In the genomic region with DNA sequence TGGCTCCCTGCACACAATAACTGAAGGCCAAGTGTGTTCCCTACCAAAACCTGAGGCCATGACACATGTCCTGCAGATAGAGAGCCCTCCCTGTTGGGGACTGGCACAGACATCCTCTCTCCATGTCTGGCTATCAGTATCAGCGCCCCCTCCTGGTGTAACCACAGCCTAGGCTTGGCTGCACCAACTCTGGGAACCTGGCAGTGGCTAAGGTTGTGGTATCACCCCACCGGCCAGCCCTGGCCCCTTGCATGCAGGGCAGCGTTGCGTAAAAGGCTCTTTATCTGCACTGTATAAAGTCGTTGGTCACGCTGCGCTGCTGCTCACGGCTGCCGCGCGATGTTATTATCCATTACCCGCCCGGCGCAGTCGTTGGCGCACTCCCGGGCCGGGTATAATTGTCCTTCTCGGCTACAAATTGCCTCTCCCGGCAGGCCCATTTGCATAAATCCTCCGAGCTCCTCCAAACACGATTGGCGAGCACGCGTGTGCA, we compare ENCODE assay signal across 9 mouse cellular contexts. TPM values are rescaled to one million over a fixed set of nuclear protein-coding genes. Genes with fewer than 3 reads are reported as not detected.
DNase-seq lines count a peak whose midpoint lies in the region; ATAC-seq and TF ChIP-seq lines count a peak whose summit lies in the region.
"Had no signal": no experiment of that assay in that cellular context is flagged by ENCODE, and none has a peak within 500 bp of the region (broad histone marks: within the 10 kb centered on the region; RNA-seq: fewer than 3 reads in every experiment).

No protein-coding gene starts in this region.

- peak overlapping the region; percentile 0; the same call in 1 of the 2 replicates for H3K27ac ChIP-seq in embryonic facial prominence, embryonic 12.5 days
- peak overlapping the region; percentile 77 for H3K27ac ChIP-seq in hindbrain, embryonic 16.5 days (ENCODE audit: low read depth, low read length)
- peak overlapping the region; percentile 44; the same call in 1 of the 2 replicates for H3K27ac ChIP-seq in liver, postnatal 0 days (ENCODE audit: low read depth)
- H3K27ac ChIP-seq in neural tube, embryonic 14.5 days (ENCODE audit: low read depth, low read length) = peak overlapping the region; percentile 79
- H3K27ac ChIP-seq: macrophage had no signal

- 53% methylated on average over 25 of the region's 25 CpGs for WGBS in embryonic facial prominence, embryonic 12.5 days
- 15% methylated on average over 25 of the region's 25 CpGs for WGBS in hindbrain, embryonic 16.5 days
- 77% methylated on average over 25 of the region's 25 CpGs for WGBS in liver, postnatal 0 days (ENCODE audit: insufficient replicate concordance)
- WGBS in neural tube, embryonic 14.5 days = 17% methylated on average over 25 of the region's 25 CpGs

- peaks cover 19% of the 10 kb centered on the region; the same call in 1 of the 2 replicates for H3K4me1 ChIP-seq in embryonic facial prominence, embryonic 12.5 days
- H3K4me1 ChIP-seq in hindbrain, embryonic 16.5 days (ENCODE audit: control insufficient read depth, insufficient read depth, low read depth, low read length) = peaks cover 23% of the 10 kb centered on the region
- peaks cover 15% of the 10 kb centered on the region; the same call in 1 of the 2 replicates for H3K4me1 ChIP-seq in liver, postnatal 0 days (ENCODE audit: insufficient read depth)
- H3K4me1 ChIP-seq in neural tube, embryonic 14.5 days (ENCODE audit: control insufficient read depth, insufficient read depth, low read length) = peaks cover 29% of the 10 kb centered on the region

- no peak overlapping the region for H3K9ac ChIP-seq in embryonic facial prominence, embryonic 12.5 days
- no peak overlapping the region for H3K9ac ChIP-seq in hindbrain, embryonic 16.5 days (ENCODE audit: low read depth, low read length)
- H3K9ac ChIP-seq in liver, postnatal 0 days (replicated peaks) = no peak overlapping the region
- H3K9ac ChIP-seq in neural tube, embryonic 14.5 days (replicated peaks; ENCODE audit: low read depth, low read length) = no peak overlapping the region

- no peak for TF ChIP-seq EP300 in liver, postnatal 0 days (IDR thresholded peaks at IDR 0.05; ENCODE audit: low read depth)

- H3K27me3 ChIP-seq in embryonic facial prominence, embryonic 12.5 days = no peaks in the 10 kb centered on the region
- no peaks in the 10 kb centered on the region; the same call in 1 of the 2 replicates for H3K27me3 ChIP-seq in hindbrain, embryonic 16.5 days (replicated peaks; ENCODE audit: control insufficient read depth, insufficient read depth, low read length)
- no peaks in the 10 kb centered on the region for H3K27me3 ChIP-seq in liver, postnatal 0 days (ENCODE audit: insufficient read depth, low read length)
- H3K27me3 ChIP-seq in neural tube, embryonic 14.5 days (ENCODE audit: control insufficient read depth, insufficient read depth, low read length) = no peaks in the 10 kb centered on the region

- H3K9me3 ChIP-seq in embryonic facial prominence, embryonic 12.5 days = no peaks in the 10 kb centered on the region
- no peaks in the 10 kb centered on the region for H3K9me3 ChIP-seq in hindbrain, embryonic 16.5 days (ENCODE audit: control insufficient read depth, low read length)
- H3K9me3 ChIP-seq in liver, postnatal 0 days (ENCODE audit: low read length) = no peaks in the 10 kb centered on the region
- no peaks in the 10 kb centered on the region for H3K9me3 ChIP-seq in neural tube, embryonic 14.5 days (ENCODE audit: control insufficient read depth, low read length)

- H3K4me2 ChIP-seq in embryonic facial prominence, embryonic 12.5 days (replicated peaks) = no peak overlapping the region
- 0 out of 2 replicates have a peak overlapping the region, but pooled peaks have one; percentile 11 for H3K4me2 ChIP-seq in hindbrain, embryonic 16.5 days (ENCODE audit: low read length)
- no peak overlapping the region for H3K4me2 ChIP-seq in liver, postnatal 0 days (ENCODE audit: low read depth, low read length)
- H3K4me2 ChIP-seq in neural tube, embryonic 14.5 days (ENCODE audit: low read depth, low read length) = no peak overlapping the region

- no peak overlapping the region for H3K4me3 ChIP-seq in embryonic facial prominence, embryonic 12.5 days
- H3K4me3 ChIP-seq in hindbrain, embryonic 16.5 days (ENCODE audit: low read length) = no peak overlapping the region
- H3K4me3 ChIP-seq in liver, postnatal 0 days (ENCODE audit: low read depth, low read length) = no peak overlapping the region
- H3K4me3 ChIP-seq in neural tube, embryonic 14.5 days (ENCODE audit: low read depth, low read length) = no peak overlapping the region

- H3K36me3 ChIP-seq in embryonic facial prominence, embryonic 12.5 days = peaks cover 94% of the 10 kb centered on the region
- H3K36me3 ChIP-seq in hindbrain, embryonic 16.5 days (ENCODE audit: control insufficient read depth, insufficient read depth, low read length) = peaks cover 38% of the 10 kb centered on the region
- H3K36me3 ChIP-seq in liver, postnatal 0 days (replicated peaks; ENCODE audit: insufficient read depth, low read length) = peaks cover 6% of the 10 kb centered on the region; the same call in 1 of the 2 replicates
- peaks cover 50% of the 10 kb centered on the region for H3K36me3 ChIP-seq in neural tube, embryonic 14.5 days (ENCODE audit: control insufficient read depth, insufficient read depth, low read length)

- TF ChIP-seq CTCF in liver, postnatal 0 days (IDR thresholded peaks at IDR 0.05; ENCODE audit: low read depth) = peak; percentile 67

- ATAC-seq in embryonic facial prominence, embryonic 12.5 days (ENCODE audit: insufficient number of reproducible peaks, insufficient read depth, low FRiP score, low TSS enrichment) = no peak
- ATAC-seq in hindbrain, embryonic 16.5 days = peak; percentile 79
- ATAC-seq in liver, postnatal 0 days = peak; percentile 37; the same call in 1 of the 2 replicates
- ATAC-seq in neural tube, embryonic 14.5 days (ENCODE audit: low read depth) = peak; percentile 92
- ATAC-seq in monocyte, adult 5-6 weeks (replicated peaks; ENCODE audit: insufficient number of reproducible peaks, low FRiP score, low TSS enrichment, poor library complexity, severe bottlenecking) = no peak

- intact Hi-C loops in left cerebral cortex, postnatal 4 days (cut with DNase I) = no loop called here

- peak; percentile 90 for DNase-seq in left cerebral cortex, postnatal 4 days
- DNase-seq in left cerebral cortex, adult 11 months (ENCODE audit: low spot score) = no peak
- peak; percentile 71 to 83 for DNase-seq in adrenal gland, postnatal 36 days
- peak; percentile 68 for DNase-seq in liver, postnatal 0 days

RNA-seq across cellular contexts. Expression of a gene that starts 47.6 kb away (rescaled TPM):
- total RNA-seq in left cerebral cortex, postnatal 4 days (2021) = 10 to 100 TPM; 36.5 to 39.5 TPM
- total RNA-seq in adrenal gland, postnatal 36 days (2021) = 10 to 100 TPM; 17.5 TPM
- polyA plus RNA-seq in embryonic facial prominence, embryonic 12.5 days (2016; fragmentation: Nextera tagmentation; extraction: Ambion mirVana) = 16.8 and 18.8 TPM in 2 replicates
- 7.8 and 9.7 TPM in 2 replicates for polyA plus RNA-seq in hindbrain, embryonic 16.5 days (2015; fragmentation: Nextera tagmentation; extraction: Ambion mirVana)
- polyA plus RNA-seq in liver, postnatal 0 days (2015; fragmentation: Nextera tagmentation; extraction: Ambion mirVana) = 1.1 and 1.2 TPM in 2 replicates
- polyA plus RNA-seq in neural tube, embryonic 14.5 days (2014; fragmentation: Nextera tagmentation; extraction: Ambion mirVana) = 17.0 and 20.8 TPM in 2 replicates
- 0.68 to 0.85 TPM (median 0.76 TPM) in 3 replicates for total RNA-seq in monocyte, adult 5-6 weeks (2017)

Comparison
In these comparisons a context has a peak if more than half of its experiments do, and no peak if none do; other contexts are left out.
1. ATAC-seq: peak in hindbrain, embryonic 16.5 days (single experiment), liver, postnatal 0 days (single experiment) and neural tube, embryonic 14.5 days (single experiment); none in embryonic facial prominence, embryonic 12.5 days (single experiment) and monocyte, adult 5-6 weeks (single experiment).
2. H3K27ac ChIP-seq: peak in every context shown above with its lines; median percentile 79 in neural tube, embryonic 14.5 days; 77 in hindbrain, embryonic 16.5 days; 44 in liver, postnatal 0 days; 0 in embryonic facial prominence, embryonic 12.5 days.